Mouse (Mus musculus): ENCODE results near the gene Mlec. TPM values are rescaled to one million over a fixed set of nuclear protein-coding genes. Genes with fewer than 3 reads are reported as not detected.

The Mlec gene
- polyA plus RNA-seq, 1 experiment from 2014 or later = 15.0 TPM

DNA sequence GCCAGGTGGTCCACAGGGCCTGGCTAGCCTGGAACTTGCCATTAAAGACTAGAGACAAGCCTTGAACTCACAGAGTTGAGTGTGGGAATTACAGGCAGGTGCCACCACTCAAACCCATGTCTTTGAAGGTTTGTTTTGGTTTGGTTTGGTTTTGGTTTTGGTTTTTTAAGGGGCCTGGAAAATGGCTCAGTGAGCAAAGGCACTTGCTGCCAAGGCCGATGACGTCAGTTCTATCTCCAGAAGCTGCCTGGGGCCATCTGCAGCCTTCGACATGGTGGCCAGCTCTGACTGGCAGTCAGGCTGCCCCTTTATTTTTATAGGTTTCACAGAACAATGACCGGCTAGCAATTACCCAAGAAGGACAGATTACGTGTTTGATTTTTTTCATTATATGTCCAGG, 37.0 kb downstream of the Mlec start:
- ATAC-seq = no peak
- no peak overlapping the region for H3K9ac ChIP-seq (replicated peaks; ENCODE audit: low read depth)
- no peak overlapping the region for H3K27ac ChIP-seq (ENCODE audit: low read length)
- H3K36me3 ChIP-seq (ENCODE audit: insufficient read depth, low read length) = 0 out of 2 replicates have a peak, but pooled peaks cover 4% of the 10 kb centered on the region
- no peak overlapping the region for H3K4me2 ChIP-seq (replicated peaks; ENCODE audit: low read depth, low read length)
- no peak for DNase-seq (ENCODE audit: low spot score)
- no peak overlapping the region for H3K4me3 ChIP-seq (ENCODE audit: low read depth, low read length)
- TF ChIP-seq EP300 (IDR thresholded peaks at IDR 0.05) (no peak), CTCF (IDR thresholded peaks at IDR 0.05) (no peak)
- no peaks in the 10 kb centered on the region for H3K27me3 ChIP-seq (replicated peaks; ENCODE audit: insufficient read depth, low read length)
- no peaks in the 10 kb centered on the region for H3K4me1 ChIP-seq (ENCODE audit: insufficient read depth, low read depth, low read length)
- H3K9me3 ChIP-seq (ENCODE audit: low read length) = no peaks in the 10 kb centered on the region
- 86% methylated on average over 5 of the region's 5 CpGs for WGBS

DNA sequence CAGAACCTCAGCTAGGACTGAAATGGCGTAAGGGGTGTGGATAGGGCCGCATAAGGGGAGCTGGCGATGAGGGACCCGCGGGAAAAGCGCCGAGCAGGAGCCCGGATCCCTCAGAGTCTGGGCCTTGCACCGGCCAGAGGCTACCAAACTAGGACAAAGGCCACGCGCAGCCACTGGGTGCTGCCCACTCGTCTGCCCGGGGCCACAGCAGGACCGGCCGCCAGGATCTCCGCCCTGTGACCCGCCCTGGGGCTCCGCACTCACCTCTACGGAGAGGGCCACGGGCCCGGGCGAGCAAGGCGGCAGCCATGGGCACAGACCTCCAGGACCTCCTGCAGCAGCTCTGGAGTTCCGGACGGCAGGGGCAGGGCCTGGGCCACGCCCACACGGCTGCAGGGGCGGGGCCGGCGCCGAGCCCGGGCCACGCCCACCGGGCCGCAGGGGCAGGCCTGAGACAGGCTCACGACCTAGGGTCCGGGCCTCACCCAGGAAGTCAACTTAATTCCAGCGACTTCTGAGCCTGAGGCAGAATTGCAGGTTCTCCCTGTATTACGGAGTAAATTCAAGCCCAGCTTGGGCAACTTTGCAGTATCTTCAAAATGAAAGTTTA, 38.9 kb downstream of the Mlec start, which contains the start of gene Acads:
TSS of gene Acads (minus strand) at position 386 of the 610 bp plus-strand sequence.
- peak within 1 kb of the TSS; percentile 51; the same call in 1 of the 2 replicates for H3K27ac ChIP-seq (ENCODE audit: low read length)
- ATAC-seq (peak; percentile 97), DNase-seq (ENCODE audit: low spot score) (peak; percentile 88)
- no peaks in the 10 kb centered on the region for H3K36me3 ChIP-seq (ENCODE audit: insufficient read depth, low read length)
- peak within 1 kb of the TSS; percentile 68 for H3K4me3 ChIP-seq (ENCODE audit: low read depth, low read length)
- under 1% methylated on average over 39 of the region's 39 CpGs for WGBS
- H3K9ac ChIP-seq (replicated peaks; ENCODE audit: low read depth) = peak within 1 kb of the TSS; percentile 42
- peak within 1 kb of the TSS; percentile 80 for H3K4me2 ChIP-seq (replicated peaks; ENCODE audit: low read depth, low read length)
- H3K27me3 ChIP-seq (replicated peaks; ENCODE audit: insufficient read depth, low read length) = no peaks in the 10 kb centered on the region
- TF ChIP-seq CTCF (IDR thresholded peaks at IDR 0.05) (0 out of 2 replicates have a peak, but pooled peaks have one; percentile 2), EP300 (IDR thresholded peaks at IDR 0.05) (no peak)
- no peaks in the 10 kb centered on the region for H3K4me1 ChIP-seq (ENCODE audit: insufficient read depth, low read depth, low read length)
- no peaks in the 10 kb centered on the region for H3K9me3 ChIP-seq (ENCODE audit: low read length)

DNA sequence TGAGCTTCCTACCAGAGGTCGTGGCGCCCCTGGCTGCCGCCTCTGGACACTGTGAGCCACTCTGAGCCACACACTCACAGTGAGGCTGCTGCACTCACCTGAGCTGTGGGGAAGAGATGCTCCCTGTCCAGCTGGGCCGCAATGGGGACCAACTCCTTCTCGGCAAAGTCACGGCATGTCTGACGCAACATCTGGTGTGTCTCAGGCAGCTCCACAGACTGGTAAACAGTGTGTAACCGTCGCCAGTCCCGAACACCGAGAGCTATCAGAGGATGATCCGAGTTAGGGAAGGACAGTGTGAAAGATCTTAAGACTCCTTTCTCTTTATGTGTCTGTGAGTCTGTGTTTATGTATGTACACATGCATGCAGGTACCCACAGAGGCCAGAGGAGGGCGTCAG, 40.5 kb downstream of the Mlec start:
- Histone ChIP-seq H3K9ac (replicated peaks; ENCODE audit: low read depth) (no peak overlapping the region), H3K36me3 (ENCODE audit: insufficient read depth, low read length) (no peaks in the 10 kb centered on the region), H3K9me3 (ENCODE audit: low read length) (no peaks in the 10 kb centered on the region), H3K4me3 (ENCODE audit: low read depth, low read length) (no peak overlapping the region), H3K27me3 (replicated peaks; ENCODE audit: insufficient read depth, low read length) (no peaks in the 10 kb centered on the region), H3K4me2 (replicated peaks; ENCODE audit: low read depth, low read length) (no peak overlapping the region), H3K4me1 (ENCODE audit: insufficient read depth, low read depth, low read length) (no peaks in the 10 kb centered on the region), H3K27ac (ENCODE audit: low read length) (no peak overlapping the region)
- WGBS = 76% methylated on average over 13 of the region's 13 CpGs
- no peak for DNase-seq (ENCODE audit: low spot score)
- ATAC-seq = no peak
- TF ChIP-seq EP300 (IDR thresholded peaks at IDR 0.05) (no peak), CTCF (IDR thresholded peaks at IDR 0.05) (no peak; the same call in 1 of the 2 replicates)

DNA sequence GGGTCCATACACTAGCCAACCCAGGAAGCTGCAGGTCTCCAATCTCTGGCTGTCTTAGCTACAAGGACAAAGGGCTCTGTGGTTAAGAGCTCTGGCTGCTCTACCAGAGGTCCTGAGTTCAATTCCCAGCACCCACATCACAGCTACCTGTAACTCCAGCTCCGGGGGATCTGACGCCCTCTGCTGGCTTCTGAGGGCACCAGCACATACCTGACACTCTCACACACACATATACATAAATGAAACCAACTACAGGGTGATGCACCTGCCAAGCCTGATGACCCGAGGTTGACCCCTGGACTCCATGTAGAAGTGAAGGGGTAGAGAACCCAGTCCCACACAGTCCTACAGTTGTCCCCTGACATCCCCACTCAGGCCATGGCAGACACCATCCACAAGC, 41.6 kb downstream of the Mlec start:
- no peak overlapping the region for H3K27ac ChIP-seq (ENCODE audit: low read length)
- no peak overlapping the region for H3K9ac ChIP-seq (replicated peaks; ENCODE audit: low read depth)
- H3K36me3 ChIP-seq (ENCODE audit: insufficient read depth, low read length) = no peaks in the 10 kb centered on the region
- no peaks in the 10 kb centered on the region for H3K27me3 ChIP-seq (replicated peaks; ENCODE audit: insufficient read depth, low read length)
- no peak overlapping the region for H3K4me2 ChIP-seq (replicated peaks; ENCODE audit: low read depth, low read length)
- DNase-seq (ENCODE audit: low spot score) (no peak), ATAC-seq (no peak)
- 86% methylated on average over 3 of the region's 3 CpGs for WGBS
- H3K4me1 ChIP-seq (ENCODE audit: insufficient read depth, low read depth, low read length) = no peaks in the 10 kb centered on the region
- no peak overlapping the region for H3K4me3 ChIP-seq (ENCODE audit: low read depth, low read length)
- no peaks in the 10 kb centered on the region for H3K9me3 ChIP-seq (ENCODE audit: low read length)
- no peak for TF ChIP-seq CTCF (IDR thresholded peaks at IDR 0.05)
- TF ChIP-seq EP300 (IDR thresholded peaks at IDR 0.05) = no peak

DNA sequence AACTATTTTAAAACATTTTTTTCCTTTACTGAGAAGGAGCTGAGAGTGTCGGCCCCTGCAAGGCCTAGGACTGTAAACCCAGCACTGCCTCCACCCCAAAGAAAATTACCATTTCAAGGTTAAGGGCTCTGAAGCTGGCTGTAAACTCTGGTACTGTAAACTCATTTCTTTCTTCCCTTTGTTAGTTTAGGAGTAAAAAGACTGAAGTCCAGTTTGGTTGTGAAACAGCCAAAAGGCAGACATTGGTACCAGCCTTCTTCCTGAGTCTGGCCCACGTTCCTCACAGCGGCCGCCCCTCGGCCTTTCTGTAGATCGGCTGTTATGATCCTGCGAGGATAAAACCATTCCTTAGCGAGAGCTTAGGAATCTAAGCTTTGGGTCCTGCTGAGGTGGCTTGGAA, 43.5 kb downstream of the Mlec start:
- H3K4me3 ChIP-seq (ENCODE audit: low read depth, low read length) = no peak overlapping the region
- no peak overlapping the region for H3K9ac ChIP-seq (replicated peaks; ENCODE audit: low read depth)
- DNase-seq (ENCODE audit: low spot score) (no peak), ATAC-seq (no peak)
- no peak overlapping the region for H3K4me2 ChIP-seq (replicated peaks; ENCODE audit: low read depth, low read length)
- no peaks in the 10 kb centered on the region for H3K27me3 ChIP-seq (replicated peaks; ENCODE audit: insufficient read depth, low read length)
- H3K36me3 ChIP-seq (ENCODE audit: insufficient read depth, low read length) = no peaks in the 10 kb centered on the region
- no peaks in the 10 kb centered on the region for H3K9me3 ChIP-seq (ENCODE audit: low read length)
- no peak overlapping the region for H3K27ac ChIP-seq (ENCODE audit: low read length)
- TF ChIP-seq CTCF (IDR thresholded peaks at IDR 0.05) = no peak
- no peak for TF ChIP-seq EP300 (IDR thresholded peaks at IDR 0.05)
- H3K4me1 ChIP-seq (ENCODE audit: insufficient read depth, low read depth, low read length) = no peaks in the 10 kb centered on the region
- 95% methylated on average over 8 of the region's 8 CpGs for WGBS

DNA sequence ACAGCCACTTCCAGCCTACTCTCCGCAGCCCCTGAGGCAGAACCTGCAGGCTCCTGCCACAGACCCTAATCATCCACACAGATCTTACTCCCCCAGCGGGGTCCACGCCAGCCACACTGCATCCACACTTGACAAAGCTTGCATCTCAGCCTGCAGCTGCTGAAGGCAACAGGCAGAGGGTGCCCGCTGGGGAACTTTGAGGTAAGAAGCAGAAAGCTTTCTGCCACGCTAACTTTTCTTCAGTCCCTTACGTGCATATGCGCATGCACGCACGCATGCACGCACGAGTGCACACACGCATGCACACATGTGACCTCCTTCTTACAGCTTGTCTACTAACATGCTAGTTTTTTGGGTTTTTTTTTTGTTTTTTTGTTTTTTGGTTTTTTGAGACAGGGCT, 44.7 kb downstream of the Mlec start:
- Histone ChIP-seq H3K4me2 (replicated peaks; ENCODE audit: low read depth, low read length) (no peak overlapping the region), H3K9ac (replicated peaks; ENCODE audit: low read depth) (no peak overlapping the region), H3K27ac (ENCODE audit: low read length) (no peak overlapping the region), H3K4me1 (ENCODE audit: insufficient read depth, low read depth, low read length) (no peaks in the 10 kb centered on the region), H3K27me3 (replicated peaks; ENCODE audit: insufficient read depth, low read length) (no peaks in the 10 kb centered on the region), H3K4me3 (ENCODE audit: low read depth, low read length) (no peak overlapping the region), H3K36me3 (ENCODE audit: insufficient read depth, low read length) (no peaks in the 10 kb centered on the region), H3K9me3 (ENCODE audit: low read length) (no peaks in the 10 kb centered on the region)
- no peak for DNase-seq (ENCODE audit: low spot score)
- no peak for TF ChIP-seq EP300 (IDR thresholded peaks at IDR 0.05)
- TF ChIP-seq CTCF (IDR thresholded peaks at IDR 0.05) = no peak
- ATAC-seq = no peak
- WGBS = 98% methylated on average over 12 of the region's 12 CpGs

Measured in lung, postnatal 0 days (tissue).